Mouse (Mus musculus) hindbrain, embryonic 10.5 days (tissue): ENCODE results near the gene Crtac1. TPM values are rescaled to one million over a fixed set of nuclear protein-coding genes. Genes with fewer than 3 reads are reported as not detected.

Source experiments
- DNase-seq: peaks from one replicate; pipeline ENCODE4 v3.0.0-alpha.2; 2017; ENCODE audit warnings: low spot score
- H3K27ac ChIP-seq: fragments of 300-500 bp; sonication (generic); 2 replicates; pipeline ENCODE4 v1.5.1; 2016; ENCODE audit warnings: mild to moderate bottlenecking, moderate library complexity
- H3K27me3 ChIP-seq: fragments of 300-500 bp; sonication (generic); 2 replicates; pipeline ENCODE4 v1.6.1; 2016; ENCODE audit warnings: mild to moderate bottlenecking; ENCODE audit not compliant: poor library complexity, insufficient read depth, severe bottlenecking
- H3K36me3 ChIP-seq: fragments of 300-500 bp; sonication (generic); 2 replicates; pipeline ENCODE4 v1.6.1; 2016; ENCODE audit warnings: mild to moderate bottlenecking, moderate library complexity
- H3K4me1 ChIP-seq: fragments of 300-500 bp; sonication (generic); replicated peaks from 2 replicates; pipeline ENCODE4 v1.6.1; 2016; ENCODE audit warnings: mild to moderate bottlenecking
- H3K4me3 ChIP-seq: fragments of 300-500 bp; sonication (generic); 2 replicates; pipeline ENCODE4 v1.5.1; 2016; ENCODE audit warnings: mild to moderate bottlenecking, moderate library complexity
- H3K9me3 ChIP-seq: fragments of 300-500 bp; sonication (generic); 2 replicates; pipeline ENCODE4 v1.6.1; 2016; ENCODE audit warnings: mild to moderate bottlenecking, moderate library complexity
- WGBS: fragments of 180-500 bp; shearing (Covaris S2); methylation state at CpG from one replicate; pipeline ENCODE4 v1.1.7; 2016; 5-methylcytosine and 5-hydroxymethylcytosine counted together
- polyA plus RNA-seq: library from polyadenylated mRNA; unstranded; fragments of >200 nt; fragmentation: Nextera tagmentation; extraction: Ambion mirVana; gene quantifications from 2 replicates; pipeline ENCODE4 v1.2.1, GENCODE M21; 2016

Crtac1 gene
- polyA plus RNA-seq, 1 experiment from 2014 or later, result 8.8 TPM

GRCm38 (mm10) chr19:42443266-42443665, 11.7 kb upstream of the Crtac1 start:
- no peaks in the 10 kb centered on the region for H3K9me3 ChIP-seq
- WGBS, result 74% methylated on average over 4 of the region's 4 CpGs
- H3K27ac ChIP-seq, result no peak overlapping the region
- no peaks in the 10 kb centered on the region for H3K36me3 ChIP-seq
- DNase-seq, result no peak
- H3K4me1 ChIP-seq, result peaks cover 19% of the 10 kb centered on the region; the same call in 1 of the 2 replicates
- no peak overlapping the region for H3K4me3 ChIP-seq
- H3K27me3 ChIP-seq, result no peaks in the 10 kb centered on the region

GRCm38 (mm10) chr19:42442246-42443197, 10.9 kb upstream of the Crtac1 start:
- Histone ChIP-seq H3K36me3 (no peaks in the 10 kb centered on the region), H3K4me3 (no peak overlapping the region), H3K27me3 (peaks cover 3% of the 10 kb centered on the region; the same call in 1 of the 2 replicates), H3K9me3 (no peaks in the 10 kb centered on the region), H3K4me1 (peaks cover 19% of the 10 kb centered on the region; the same call in 1 of the 2 replicates), H3K27ac (no peak overlapping the region)
- no peak for DNase-seq
- WGBS, result 52% methylated on average over 8 of the region's 8 CpGs

- 39% methylated on average over 3 of the region's 3 CpGs for WGBS
- H3K4me3 ChIP-seq, result no peak overlapping the region
- H3K36me3 ChIP-seq, result no peaks in the 10 kb centered on the region
- no peaks in the 10 kb centered on the region for H3K9me3 ChIP-seq
- no peak for DNase-seq
- peaks cover 11% of the 10 kb centered on the region for H3K27me3 ChIP-seq
- H3K4me1 ChIP-seq, result peaks cover 25% of the 10 kb centered on the region; the same call in 1 of the 2 replicates
- H3K27ac ChIP-seq, result no peak overlapping the region
Measured at GRCm38 (mm10) chr19:42440089-42440488, 8.5 kb upstream of the Crtac1 start.

- Histone ChIP-seq H3K4me3 (no peak overlapping the region), H3K36me3 (no peaks in the 10 kb centered on the region), H3K4me1 (peaks cover 25% of the 10 kb centered on the region; the same call in 1 of the 2 replicates), H3K27me3 (peaks cover 18% of the 10 kb centered on the region), H3K27ac (no peak overlapping the region), H3K9me3 (no peaks in the 10 kb centered on the region)
- DNase-seq, result no peak
- WGBS, result 78% methylated on average over 9 of the region's 9 CpGs
Measured at GRCm38 (mm10) chr19:42439353-42439752, 7.8 kb upstream of the Crtac1 start.

- Histone ChIP-seq H3K27me3 (peaks cover 52% of the 10 kb centered on the region), H3K27ac (no peak overlapping the region), H3K9me3 (no peaks in the 10 kb centered on the region), H3K4me3 (no peak overlapping the region), H3K4me1 (peaks cover 27% of the 10 kb centered on the region), H3K36me3 (no peaks in the 10 kb centered on the region)
- DNase-seq, result no peak
- 64% methylated on average over 4 of the region's 4 CpGs for WGBS
Measured at GRCm38 (mm10) chr19:42435621-42436020, 4.0 kb upstream of the Crtac1 start.

- Histone ChIP-seq H3K9me3 (no peaks in the 10 kb centered on the region), H3K4me3 (peak overlapping the region; percentile 65), H3K27ac (peak overlapping the region; percentile 93), H3K27me3 (peaks cover 64% of the 10 kb centered on the region), H3K36me3 (no peaks in the 10 kb centered on the region), H3K4me1 (peaks cover 28% of the 10 kb centered on the region)
- WGBS, result 48% methylated on average over 8 of the region's 8 CpGs
- no peak for DNase-seq
Measured at GRCm38 (mm10) chr19:42432761-42433160, 1.2 kb upstream of the Crtac1 start.

GRCm38 (mm10) chr19:42432191-42432590, 608 bp upstream of the Crtac1 start:
- Histone ChIP-seq H3K4me3 (peak overlapping the region; percentile 65), H3K4me1 (peaks cover 28% of the 10 kb centered on the region), H3K27ac (peak overlapping the region; percentile 93), H3K27me3 (peaks cover 61% of the 10 kb centered on the region), H3K36me3 (no peaks in the 10 kb centered on the region), H3K9me3 (no peaks in the 10 kb centered on the region)
- DNase-seq, result peak; percentile 74
- WGBS, result under 1% methylated on average over 42 of the region's 44 CpGs

- 2% methylated on average over 19 of the region's 19 CpGs for WGBS
- peaks cover 31% of the 10 kb centered on the region for H3K4me1 ChIP-seq
- peaks cover 61% of the 10 kb centered on the region for H3K27me3 ChIP-seq
- peak; percentile 15 for DNase-seq
- no peaks in the 10 kb centered on the region for H3K9me3 ChIP-seq
- H3K4me3 ChIP-seq, result peak overlapping the region; percentile 65
- H3K36me3 ChIP-seq, result no peaks in the 10 kb centered on the region
- H3K27ac ChIP-seq, result peak overlapping the region; percentile 93
Measured at GRCm38 (mm10) chr19:42430981-42431380, 602 bp downstream of the Crtac1 start.

- Histone ChIP-seq H3K27ac (no peak overlapping the region), H3K36me3 (no peaks in the 10 kb centered on the region), H3K4me1 (peaks cover 40% of the 10 kb centered on the region), H3K4me3 (no peak overlapping the region), H3K27me3 (peaks cover 47% of the 10 kb centered on the region), H3K9me3 (no peaks in the 10 kb centered on the region)
- 14% methylated on average over 3 of the region's 3 CpGs for WGBS
- peak; percentile 59 for DNase-seq
Measured at GRCm38 (mm10) chr19:42429410-42429809, 2.2 kb downstream of the Crtac1 start.

- Histone ChIP-seq H3K36me3 (no peaks in the 10 kb centered on the region), H3K4me3 (no peak overlapping the region), H3K27ac (no peak overlapping the region), H3K4me1 (peaks cover 49% of the 10 kb centered on the region), H3K9me3 (no peaks in the 10 kb centered on the region), H3K27me3 (peaks cover 14% of the 10 kb centered on the region)
- peak; percentile 59 for DNase-seq
- 12% methylated on average over 3 of the region's 3 CpGs for whole genome bisulfite sequencing
Measured at GRCm38 (mm10) chr19:42425208-42425607, 6.4 kb downstream of the Crtac1 start.

- Histone ChIP-seq H3K27me3 (peaks cover 36% of the 10 kb centered on the region), H3K4me3 (no peak overlapping the region), H3K9me3 (no peaks in the 10 kb centered on the region), H3K4me1 (peaks cover 15% of the 10 kb centered on the region), H3K36me3 (no peaks in the 10 kb centered on the region), H3K27ac (no peak overlapping the region)
- 80% methylated on average over 8 of the region's 8 CpGs for WGBS
- DNase-seq, result no peak
Measured at GRCm38 (mm10) chr19:42415042-42415441, 16.5 kb downstream of the Crtac1 start.

- Histone ChIP-seq H3K27ac (no peak overlapping the region), H3K4me1 (peaks cover 29% of the 10 kb centered on the region), H3K36me3 (no peaks in the 10 kb centered on the region), H3K4me3 (no peak overlapping the region), H3K27me3 (peaks cover 64% of the 10 kb centered on the region), H3K9me3 (no peaks in the 10 kb centered on the region)
- no peak for DNase-seq
- WGBS, result 30% methylated on average over 5 of the region's 5 CpGs
Measured at GRCm38 (mm10) chr19:42409856-42410255, 21.7 kb downstream of the Crtac1 start.

GRCm38 (mm10) chr19:42409226-42409625, 22.4 kb downstream of the Crtac1 start:
- peaks cover 29% of the 10 kb centered on the region for H3K4me1 ChIP-seq
- peak overlapping the region; percentile 44 for H3K4me3 ChIP-seq
- WGBS, result 1% methylated on average over 19 of the region's 19 CpGs
- peak overlapping the region; percentile 82 for H3K27ac ChIP-seq
- H3K27me3 ChIP-seq, result peaks cover 60% of the 10 kb centered on the region
- no peaks in the 10 kb centered on the region for H3K36me3 ChIP-seq
- DNase-seq, result peak; percentile 49
- no peaks in the 10 kb centered on the region for H3K9me3 ChIP-seq
